Mouse (Mus musculus) thymus, adult 18-20 months (tissue): Measurements from ENCODE around the gene Sgpl1.

Source experiments
- DNase-seq, 2 experiments: peaks; one replicate each; pipeline ENCODE4 v3.0.0; 2022; ENCODE audit warnings: mixed read lengths in 2 of 2

Gene Sgpl1

GRCm38 (mm10) chr10:61147157-61148040 is at the start of gene Sgpl1:
Sgpl1 (minus strand) TSS chr10:61147703.
- peak; percentile 80 to 81 for DNase-seq

GRCm38 (mm10) chr10:61195718-61196291 is 48.3 kb upstream of the Sgpl1 start:
- no peak for DNase-seq

GRCm38 (mm10) chr10:61195216-61195615 is 47.7 kb upstream of the Sgpl1 start:
- no peak for DNase-seq

GRCm38 (mm10) chr10:61194611-61195010 is 47.1 kb upstream of the Sgpl1 start:
- no peak for DNase-seq

GRCm38 (mm10) chr10:61188010-61188409 is 40.5 kb upstream of the Sgpl1 start:
- DNase-seq = no peak

GRCm38 (mm10) chr10:61187001-61187400 is 39.5 kb upstream of the Sgpl1 start:
- no peak for DNase-seq

GRCm38 (mm10) chr10:61179927-61180326 is 32.4 kb upstream of the Sgpl1 start:
- DNase-seq = no peak

- DNase-seq = no peak
These were observed 31.2 kb upstream of the Sgpl1 start for GRCm38 (mm10) chr10:61178687-61179086.

- DNase-seq = no peak
These were observed 30.2 kb upstream of the Sgpl1 start for GRCm38 (mm10) chr10:61177751-61178150.

- DNase-seq = no peak
These were observed 28.8 kb upstream of the Sgpl1 start for GRCm38 (mm10) chr10:61176221-61176790.

- no peak for DNase-seq
These were observed 28.1 kb upstream of the Sgpl1 start for GRCm38 (mm10) chr10:61175442-61176204.

- DNase-seq = no peak
These were observed 27.4 kb upstream of the Sgpl1 start for GRCm38 (mm10) chr10:61174711-61175441.

GRCm38 (mm10) chr10:61172496-61172895 is 25.0 kb upstream of the Sgpl1 start:
- no peak for DNase-seq

- DNase-seq = no peak
These were observed 24.2 kb upstream of the Sgpl1 start, which contains the start of gene Tbata for GRCm38 (mm10) chr10:61171654-61172053. Tbata (plus strand) TSS chr10:61171954.

GRCm38 (mm10) chr10:61168393-61168792 is 20.9 kb upstream of the Sgpl1 start:
- DNase-seq = no peak

GRCm38 (mm10) chr10:61167333-61168096 is 20.0 kb upstream of the Sgpl1 start:
- no peak for DNase-seq

GRCm38 (mm10) chr10:61162366-61162765 is 14.9 kb upstream of the Sgpl1 start:
- DNase-seq = no peak

- no peak for DNase-seq
These were observed 13.2 kb upstream of the Sgpl1 start for GRCm38 (mm10) chr10:61160671-61161070.

- no peak for DNase-seq
These were observed 12.6 kb upstream of the Sgpl1 start for GRCm38 (mm10) chr10:61160089-61160488.

GRCm38 (mm10) chr10:61158594-61158993 is 11.1 kb upstream of the Sgpl1 start:
- DNase-seq = no peak

GRCm38 (mm10) chr10:61156453-61156852 is 8.9 kb upstream of the Sgpl1 start:
- DNase-seq = no peak

- no peak for DNase-seq
These were observed 8.1 kb upstream of the Sgpl1 start for GRCm38 (mm10) chr10:61155611-61156010.
